Mouse (Mus musculus) embryonic facial prominence, embryonic 11.5 days (tissue): ENCODE measurements at regions not wholly inside any gene's neighbourhood (a gene's known extent, or its start where the extent isn't known, plus 50 kb on each side); places are given as distances from the start of the nearest gene placed in this dataset.
A peak's percentile ranks its signal among the peaks of the same experiment; 100 is the strongest.

Source experiments
- ATAC-seq: fragments of 200-750 bp; cut with Nextera tagmentation; replicated peaks from 2 replicates; pipeline ENCODE4 v1.8.0; 2017; ENCODE audit warnings: low read depth; ENCODE audit not compliant: insufficient number of reproducible peaks, low FRiP score, low TSS enrichment
- DNase-seq: peaks from one replicate; pipeline ENCODE4 v3.0.0-alpha.2; 2015; ENCODE audit warnings: low spot score
- H3K27ac ChIP-seq: fragments of 300-500 bp; sonication (generic); replicated peaks from 2 replicates; pipeline ENCODE4 v1.5.1; 2014; ENCODE audit warnings: mild to moderate bottlenecking, low read depth, low read length, control low read depth
- H3K27me3 ChIP-seq: fragments of 300-500 bp; sonication (generic); 2 replicates; pipeline ENCODE4 v1.6.1; 2014; ENCODE audit warnings: mild to moderate bottlenecking, low read length, moderate library complexity, mixed read lengths; ENCODE audit not compliant: control insufficient read depth, insufficient read depth
- H3K36me3 ChIP-seq: fragments of 300-500 bp; sonication (generic); replicated peaks from 2 replicates; pipeline ENCODE4 v1.6.1; 2014; ENCODE audit warnings: low read depth, mild to moderate bottlenecking, low read length, moderate library complexity, mixed read lengths; ENCODE audit not compliant: control insufficient read depth, insufficient read depth
- H3K4me1 ChIP-seq: fragments of 300-500 bp; sonication (generic); 2 replicates; pipeline ENCODE4 v1.6.1; 2014; ENCODE audit warnings: low read length, mixed read lengths; ENCODE audit not compliant: control insufficient read depth, insufficient read depth
- H3K4me2 ChIP-seq: fragments of 300-500 bp; sonication (generic); 2 replicates; pipeline ENCODE4 v1.6.1; 2014; ENCODE audit warnings: low read depth, mild to moderate bottlenecking, control low read depth, low read length, moderate library complexity
- H3K4me3 ChIP-seq: fragments of 300-500 bp; sonication (generic); 2 replicates; pipeline ENCODE4 v1.5.1; 2014; ENCODE audit warnings: low read depth, low read length, control low read depth
- H3K9ac ChIP-seq: fragments of 300-500 bp; sonication (generic); replicated peaks from 2 replicates; pipeline ENCODE4 v1.6.1; 2014; ENCODE audit warnings: mild to moderate bottlenecking, control low read depth, low read length
- H3K9me3 ChIP-seq: fragments of 300-500 bp; sonication (generic); replicated peaks from 2 replicates; pipeline ENCODE4 v1.6.1; 2016; ENCODE audit warnings: mild to moderate bottlenecking, low read length, inconsistent platforms, mixed read lengths; ENCODE audit not compliant: control insufficient read depth
- WGBS: fragments of 180-500 bp; shearing (Covaris S2); extraction: QIAGEN DNeasy Blood & Tissue Kit; methylation state at CpG from one replicate; pipeline ENCODE4 v1.1.7; 2014; 5-methylcytosine and 5-hydroxymethylcytosine counted together

- DNase-seq (peak; percentile 72), ATAC-seq (peak; percentile 65)
- H3K27ac ChIP-seq = no peak overlapping the region
- H3K4me1 ChIP-seq = no peaks in the 10 kb centered on the region
- no peaks in the 10 kb centered on the region for H3K27me3 ChIP-seq
- H3K4me3 ChIP-seq = no peak overlapping the region
- no peaks in the 10 kb centered on the region for H3K9me3 ChIP-seq
- 46% methylated on average over 17 of the region's 17 CpGs for WGBS
- no peaks in the 10 kb centered on the region for H3K36me3 ChIP-seq
- H3K4me2 ChIP-seq = no peak overlapping the region
- no peak overlapping the region for H3K9ac ChIP-seq
Measured at GRCm38 (mm10) chr2:45776485-45777135, 659.4 kb upstream of the Zeb2 start.

GRCm38 (mm10) chr2:45775691-45776090 is 658.5 kb upstream of the Zeb2 start:
- ATAC-seq (no peak), DNase-seq (no peak)
- H3K27me3 ChIP-seq = no peaks in the 10 kb centered on the region
- WGBS = 62% methylated on average over 4 of the region's 4 CpGs
- no peak overlapping the region for H3K27ac ChIP-seq
- no peak overlapping the region for H3K4me2 ChIP-seq
- H3K9me3 ChIP-seq = no peaks in the 10 kb centered on the region
- H3K4me3 ChIP-seq = no peak overlapping the region
- H3K9ac ChIP-seq = no peak overlapping the region
- H3K4me1 ChIP-seq = no peaks in the 10 kb centered on the region
- H3K36me3 ChIP-seq = no peaks in the 10 kb centered on the region

- H3K4me3 ChIP-seq = no peak overlapping the region
- WGBS = 80% methylated on average over 3 of the region's 3 CpGs
- no peaks in the 10 kb centered on the region for H3K9me3 ChIP-seq
- ATAC-seq (no peak), DNase-seq (no peak)
- H3K27ac ChIP-seq = no peak overlapping the region
- H3K27me3 ChIP-seq = no peaks in the 10 kb centered on the region
- H3K9ac ChIP-seq = no peak overlapping the region
- no peak overlapping the region for H3K4me2 ChIP-seq
- H3K4me1 ChIP-seq = no peaks in the 10 kb centered on the region
- H3K36me3 ChIP-seq = no peaks in the 10 kb centered on the region
Measured at GRCm38 (mm10) chr2:45774416-45774815, 657.2 kb upstream of the Zeb2 start.

- H3K4me1 ChIP-seq = no peaks in the 10 kb centered on the region
- DNase-seq = no peak
- H3K27me3 ChIP-seq = no peaks in the 10 kb centered on the region
- no peak overlapping the region for H3K27ac ChIP-seq
- H3K9ac ChIP-seq = no peak overlapping the region
- H3K4me3 ChIP-seq = no peak overlapping the region
- no peak for ATAC-seq
- WGBS = 73% methylated on average over 1 of the region's 1 CpGs
- no peaks in the 10 kb centered on the region for H3K9me3 ChIP-seq
- H3K4me2 ChIP-seq = no peak overlapping the region
- no peaks in the 10 kb centered on the region for H3K36me3 ChIP-seq
Measured at GRCm38 (mm10) chr2:45757176-45757575, 640.0 kb upstream of the Zeb2 start.

- whole genome bisulfite sequencing = 83% methylated on average over 3 of the region's 3 CpGs
- no peaks in the 10 kb centered on the region for H3K27me3 ChIP-seq
- no peak for ATAC-seq
- no peak overlapping the region for H3K4me3 ChIP-seq
- no peaks in the 10 kb centered on the region for H3K9me3 ChIP-seq
- H3K4me1 ChIP-seq = no peaks in the 10 kb centered on the region
- no peak overlapping the region for H3K4me2 ChIP-seq
- no peaks in the 10 kb centered on the region for H3K36me3 ChIP-seq
- no peak overlapping the region for H3K9ac ChIP-seq
- no peak for DNase-seq
- no peak overlapping the region for H3K27ac ChIP-seq
Measured at GRCm38 (mm10) chr2:45756395-45756794, 639.2 kb upstream of the Zeb2 start.

- DNase-seq (no peak), ATAC-seq (no peak)
- H3K36me3 ChIP-seq = no peaks in the 10 kb centered on the region
- no peaks in the 10 kb centered on the region for H3K27me3 ChIP-seq
- 71% methylated on average over 2 of the region's 2 CpGs for WGBS
- H3K4me2 ChIP-seq = no peak overlapping the region
- no peak overlapping the region for H3K27ac ChIP-seq
- no peaks in the 10 kb centered on the region for H3K9me3 ChIP-seq
- no peak overlapping the region for H3K4me3 ChIP-seq
- no peaks in the 10 kb centered on the region for H3K4me1 ChIP-seq
- no peak overlapping the region for H3K9ac ChIP-seq
Measured at GRCm38 (mm10) chr2:45751746-45752145, 634.6 kb upstream of the Zeb2 start.

- no peaks in the 10 kb centered on the region for H3K36me3 ChIP-seq
- H3K9me3 ChIP-seq = no peaks in the 10 kb centered on the region
- no peak overlapping the region for H3K4me3 ChIP-seq
- DNase-seq = no peak
- H3K4me2 ChIP-seq = no peak overlapping the region
- no peak overlapping the region for H3K9ac ChIP-seq
- H3K27ac ChIP-seq = no peak overlapping the region
- ATAC-seq = no peak
- H3K27me3 ChIP-seq = no peaks in the 10 kb centered on the region
- 84% methylated on average over 2 of the region's 2 CpGs for WGBS
- H3K4me1 ChIP-seq = no peaks in the 10 kb centered on the region
Measured at GRCm38 (mm10) chr2:45749379-45749778, 632.2 kb upstream of the Zeb2 start.

- H3K9ac ChIP-seq = no peak overlapping the region
- H3K4me3 ChIP-seq = no peak overlapping the region
- ATAC-seq (no peak), DNase-seq (no peak)
- no peaks in the 10 kb centered on the region for H3K36me3 ChIP-seq
- no peak overlapping the region for H3K27ac ChIP-seq
- no peaks in the 10 kb centered on the region for H3K9me3 ChIP-seq
- no peaks in the 10 kb centered on the region for H3K4me1 ChIP-seq
- WGBS = 78% methylated on average over 7 of the region's 7 CpGs
- H3K4me2 ChIP-seq = no peak overlapping the region
- H3K27me3 ChIP-seq = no peaks in the 10 kb centered on the region
Measured at GRCm38 (mm10) chr2:45747263-45748236, 630.4 kb upstream of the Zeb2 start.
